Comparison of ENCODE assay signal across 8 mouse cellular contexts in genomic region chr7:70117930-70118922, GRCm38 (mm10).
DNase-seq lines count a peak whose midpoint lies in the region; ATAC-seq lines count a peak whose summit lies in the region.

No protein-coding gene starts in this region.

- H3K36me3 ChIP-seq in liver, embryonic 11.5 days (ENCODE audit: control insufficient read depth, insufficient read depth, low read length), result no peaks in the 10 kb centered on the region
- no peaks in the 10 kb centered on the region for H3K36me3 ChIP-seq in forebrain, embryonic 11.5 days (ENCODE audit: control insufficient read depth, insufficient read depth, low read length)
- H3K36me3 ChIP-seq in midbrain, embryonic 11.5 days (ENCODE audit: control insufficient read depth, insufficient read depth, low read length), result no peaks in the 10 kb centered on the region

- WGBS in liver, embryonic 11.5 days, result 19% methylated on average over 21 of the region's 21 CpGs
- 4% methylated on average over 21 of the region's 21 CpGs for WGBS in forebrain, embryonic 11.5 days
- whole genome bisulfite sequencing in midbrain, embryonic 11.5 days, result 6% methylated on average over 21 of the region's 21 CpGs

- H3K4me2 ChIP-seq in liver, embryonic 11.5 days, result peak overlapping the region; percentile 64
- H3K4me2 ChIP-seq in forebrain, embryonic 11.5 days (ENCODE audit: low read depth, low read length, severe bottlenecking), result peak overlapping the region; percentile 52
- peak overlapping the region; percentile 53 for H3K4me2 ChIP-seq in midbrain, embryonic 11.5 days

- H3K27ac ChIP-seq in liver, embryonic 11.5 days (ENCODE audit: low read depth, low read length), result no peak overlapping the region
- H3K27ac ChIP-seq in forebrain, embryonic 11.5 days (ENCODE audit: low read depth, low read length), result peak overlapping the region; percentile 84
- H3K27ac ChIP-seq in midbrain, embryonic 11.5 days (ENCODE audit: low read depth, low read length), result peak overlapping the region; percentile 81

- H3K4me3 ChIP-seq in liver, embryonic 11.5 days (ENCODE audit: low read depth, low read length), result peak overlapping the region; percentile 24; the same call in 1 of the 2 replicates
- H3K4me3 ChIP-seq in forebrain, embryonic 11.5 days (ENCODE audit: low read depth, low read length), result peak overlapping the region; percentile 16; the same call in 1 of the 2 replicates
- peak overlapping the region; percentile 23 for H3K4me3 ChIP-seq in midbrain, embryonic 11.5 days (ENCODE audit: low read depth, low read length)

- DNase-seq in liver, embryonic 11.5 days (ENCODE audit: low spot score), result no peak
- DNase-seq in liver, result no peak
- DNase-seq in forebrain, embryonic 11.5 days (ENCODE audit: low spot score), result peak; percentile 71
- peak; percentile 10 for DNase-seq in kidney, postnatal 10 days
- DNase-seq in midbrain, embryonic 11.5 days (ENCODE audit: low spot score, missing footprints), result peak; percentile 95
- DNase-seq in spleen, postnatal 36 days (ENCODE audit: low spot score in 2 of 2), result no peak
- DNase-seq in right cerebral cortex, postnatal 4 days, result no peak
- no peak for DNase-seq in gastrocnemius, postnatal 10 days

- no peak overlapping the region for H3K9ac ChIP-seq in liver, embryonic 11.5 days (ENCODE audit: low read depth, low read length)
- H3K9ac ChIP-seq in forebrain, embryonic 11.5 days (ENCODE audit: low read length), result peak overlapping the region; percentile 49
- peak overlapping the region; percentile 55 for H3K9ac ChIP-seq in midbrain, embryonic 11.5 days (ENCODE audit: low read length)

- H3K27me3 ChIP-seq in liver, embryonic 11.5 days (replicated peaks; ENCODE audit: control insufficient read depth, insufficient read depth, low read length), result no peaks in the 10 kb centered on the region; the same call in 1 of the 2 replicates
- peaks cover 18% of the 10 kb centered on the region for H3K27me3 ChIP-seq in forebrain, embryonic 11.5 days (ENCODE audit: control insufficient read depth, insufficient read depth, low read length)
- H3K27me3 ChIP-seq in midbrain, embryonic 11.5 days (ENCODE audit: control insufficient read depth, insufficient read depth, low read length), result peaks cover 63% of the 10 kb centered on the region

- ATAC-seq in liver, embryonic 11.5 days (replicated peaks; ENCODE audit: low FRiP score), result no peak
- peak; percentile 74 for ATAC-seq in forebrain, embryonic 11.5 days (replicated peaks; ENCODE audit: low FRiP score)
- peak; percentile 70 for ATAC-seq in midbrain, embryonic 11.5 days (ENCODE audit: low FRiP score)

- no peaks in the 10 kb centered on the region for H3K4me1 ChIP-seq in liver, embryonic 11.5 days (replicated peaks; ENCODE audit: control insufficient read depth, insufficient read depth, low read length)
- H3K4me1 ChIP-seq in forebrain, embryonic 11.5 days (replicated peaks; ENCODE audit: control insufficient read depth, insufficient read depth, low read length), result peaks cover 11% of the 10 kb centered on the region; the same call in 1 of the 2 replicates
- peaks cover 25% of the 10 kb centered on the region for H3K4me1 ChIP-seq in midbrain, embryonic 11.5 days (ENCODE audit: control insufficient read depth, insufficient read depth, low read length)

- no peaks in the 10 kb centered on the region for H3K9me3 ChIP-seq in liver, embryonic 11.5 days (ENCODE audit: control insufficient read depth, low read length)
- H3K9me3 ChIP-seq in forebrain, embryonic 11.5 days (ENCODE audit: control insufficient read depth, low read length), result no peaks in the 10 kb centered on the region
- H3K9me3 ChIP-seq in midbrain, embryonic 11.5 days (ENCODE audit: control insufficient read depth, low read length), result no peaks in the 10 kb centered on the region

Comparison
In these comparisons a context has a peak if more than half of its experiments do, and no peak if none do; other contexts are left out.
1. DNase-seq: peak in forebrain, embryonic 11.5 days (single experiment), kidney, postnatal 10 days (single experiment) and midbrain, embryonic 11.5 days (single experiment); none in liver, embryonic 11.5 days (single experiment), liver (single experiment), spleen, postnatal 36 days (0 of 2), right cerebral cortex, postnatal 4 days (single experiment) and gastrocnemius, postnatal 10 days (single experiment).
2. Peak in every context shown above with its lines, with median percentiles within 50 percentile points of each other: H3K4me2 ChIP-seq and H3K4me3 ChIP-seq.